Mouse (Mus musculus): Measurements from ENCODE around the gene Agap1.

Agap1 gene

DNA sequence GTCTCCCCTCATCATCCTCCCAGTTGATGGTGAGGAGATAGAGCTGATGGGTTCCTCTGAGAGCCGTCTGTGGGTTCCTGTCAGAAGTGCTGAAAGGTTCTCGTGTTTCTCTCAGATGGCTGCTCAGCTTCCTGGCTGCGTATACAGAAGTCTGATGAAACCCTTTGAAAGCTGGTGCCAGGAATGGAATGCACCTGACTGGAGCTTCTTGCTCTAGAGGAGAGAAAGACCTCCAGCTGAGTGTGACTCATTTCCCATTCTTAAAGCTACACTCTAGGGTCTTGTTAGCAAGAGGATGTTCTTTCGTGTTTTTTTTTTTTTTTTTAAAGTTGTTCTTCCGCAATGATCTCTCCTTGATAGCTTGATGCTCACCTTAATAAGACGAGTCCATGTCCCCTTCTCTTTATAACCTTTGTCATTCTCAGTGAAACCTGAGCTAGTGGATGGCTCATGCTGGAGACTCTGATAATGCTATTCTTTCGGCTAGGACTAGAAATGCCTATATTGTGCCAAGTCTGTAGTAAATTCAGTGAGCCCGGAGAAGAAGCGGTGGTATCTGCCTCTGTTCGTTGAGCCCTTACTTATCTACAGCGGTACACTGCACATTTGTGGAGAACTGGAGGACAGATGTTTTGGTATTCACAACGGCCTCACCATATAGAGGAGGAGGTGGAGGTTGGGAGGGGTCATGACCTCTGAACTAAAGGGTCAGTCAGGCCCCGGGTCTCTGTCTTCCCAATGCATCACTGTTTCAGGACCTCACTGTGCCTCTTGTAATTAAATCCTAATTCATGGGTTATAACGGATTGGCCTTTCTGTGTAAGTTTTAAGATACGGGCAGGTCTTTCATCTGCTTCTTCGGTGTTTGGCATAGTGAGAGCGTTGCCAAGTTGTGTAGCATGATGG, 2.8 kb downstream of the Agap1 start:
- DNase-seq (ENCODE audit: low spot score in 2 of 2) = no peak

DNA sequence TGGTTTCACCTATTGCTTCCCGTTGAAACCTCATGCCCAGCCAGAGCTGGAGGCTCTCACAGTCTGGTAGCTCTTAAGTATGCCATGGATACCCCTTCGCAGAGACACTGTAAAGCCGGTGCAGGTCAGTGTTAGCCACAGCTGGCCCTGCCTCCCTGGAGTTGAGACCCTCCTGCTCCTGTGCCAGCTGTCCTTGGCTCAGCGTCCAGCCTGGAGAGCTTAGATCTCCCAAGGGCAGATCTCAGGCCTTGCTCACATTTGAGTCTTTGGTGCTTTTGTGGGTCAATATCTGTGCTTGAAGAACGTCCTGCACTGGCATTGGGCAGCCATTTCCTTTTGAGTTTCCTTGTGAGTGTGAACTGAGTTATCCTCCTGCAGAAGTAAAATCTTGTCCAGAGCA, 7.3 kb downstream of the Agap1 start:
- DNase-seq (ENCODE audit: low spot score in 2 of 2) = no peak

DNA sequence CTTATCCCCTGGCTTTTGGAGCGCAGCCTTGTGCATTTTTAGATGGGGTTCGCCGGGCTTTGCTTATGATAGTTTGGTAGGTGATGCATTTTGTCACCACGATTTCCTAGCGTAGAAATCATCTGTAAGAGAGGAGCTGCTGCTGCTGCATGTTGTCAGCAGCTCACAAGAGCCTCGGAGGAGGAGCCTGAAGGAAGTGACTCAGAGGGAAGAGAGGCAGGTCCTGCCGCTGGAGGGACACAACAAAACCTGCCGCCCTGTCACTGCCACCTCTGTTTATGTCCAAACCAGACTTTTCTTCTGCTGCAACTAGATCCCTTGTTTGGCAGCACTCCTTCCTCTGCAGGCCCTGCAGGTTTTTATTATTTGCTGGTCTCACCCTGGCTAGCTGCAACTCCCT, 8.5 kb downstream of the Agap1 start:
- DNase-seq (ENCODE audit: low spot score in 2 of 2) = no peak

DNA sequence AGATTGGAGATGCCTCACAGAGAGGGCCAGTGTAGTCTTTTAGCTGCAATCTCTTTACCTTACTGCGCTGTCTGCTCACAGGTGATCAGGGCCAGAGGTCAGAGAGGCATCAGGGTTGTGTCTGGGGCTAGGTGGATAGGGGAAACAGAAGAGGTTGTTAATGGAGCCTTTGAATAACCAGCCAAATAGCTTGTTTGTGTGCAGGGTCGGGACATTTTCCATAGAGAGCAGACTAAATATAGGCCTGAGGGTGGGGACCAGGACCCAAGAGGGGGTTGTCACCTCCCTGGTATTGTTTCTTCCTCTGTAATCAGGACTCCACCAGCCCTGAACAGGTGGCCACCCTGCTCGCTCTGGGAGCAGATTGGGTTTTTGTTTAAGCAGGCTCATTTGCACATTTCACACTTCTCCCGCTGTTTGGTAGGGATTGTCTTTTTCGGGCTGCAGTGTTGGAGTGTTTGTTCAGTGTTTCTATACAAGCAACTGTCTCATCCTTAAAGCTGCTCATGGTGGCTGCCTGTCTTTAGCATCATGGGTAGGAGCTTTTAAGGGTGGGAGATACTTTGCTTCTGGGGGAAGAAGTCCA, 10.9 kb downstream of the Agap1 start:
- DNase-seq (ENCODE audit: low spot score in 2 of 2) = peak; percentile 41 to 62

DNA sequence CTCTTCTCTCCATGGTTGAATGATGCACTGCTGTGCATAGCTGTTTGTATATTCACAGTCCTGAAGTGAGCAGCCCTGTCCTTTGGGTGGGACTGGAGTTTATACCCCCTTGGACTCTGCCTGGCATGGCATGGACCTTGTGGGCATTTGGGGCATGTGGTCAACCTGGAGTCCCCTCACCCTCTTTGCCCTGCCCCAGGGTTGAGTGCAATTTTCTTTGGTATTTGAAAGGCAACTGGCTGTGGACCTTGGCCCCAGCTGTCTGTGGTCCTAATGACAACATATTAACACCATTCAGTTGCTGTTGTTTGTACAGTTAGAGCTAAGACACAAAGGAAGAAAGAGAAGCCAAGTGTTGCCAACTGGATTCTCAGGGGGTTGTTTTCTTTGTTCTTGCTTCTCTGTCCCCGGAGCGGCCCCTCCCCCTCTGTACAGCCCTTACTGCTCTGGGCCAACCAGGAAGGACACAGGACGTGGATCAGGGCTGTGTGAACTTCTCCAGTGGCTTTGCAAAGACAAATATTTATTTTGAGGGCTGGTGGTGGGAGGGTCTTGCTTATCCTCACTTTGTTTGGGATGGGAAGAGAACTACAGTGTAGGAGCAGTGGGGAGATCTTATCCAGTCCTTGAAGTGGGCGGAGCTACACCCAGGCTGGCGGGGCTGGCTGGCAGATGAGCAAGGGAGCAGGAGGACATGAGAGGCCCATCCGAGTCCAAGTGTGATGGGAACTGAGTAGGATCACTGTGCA, 12.9 kb downstream of the Agap1 start:
- DNase-seq (ENCODE audit: low spot score in 2 of 2) = no peak

DNA sequence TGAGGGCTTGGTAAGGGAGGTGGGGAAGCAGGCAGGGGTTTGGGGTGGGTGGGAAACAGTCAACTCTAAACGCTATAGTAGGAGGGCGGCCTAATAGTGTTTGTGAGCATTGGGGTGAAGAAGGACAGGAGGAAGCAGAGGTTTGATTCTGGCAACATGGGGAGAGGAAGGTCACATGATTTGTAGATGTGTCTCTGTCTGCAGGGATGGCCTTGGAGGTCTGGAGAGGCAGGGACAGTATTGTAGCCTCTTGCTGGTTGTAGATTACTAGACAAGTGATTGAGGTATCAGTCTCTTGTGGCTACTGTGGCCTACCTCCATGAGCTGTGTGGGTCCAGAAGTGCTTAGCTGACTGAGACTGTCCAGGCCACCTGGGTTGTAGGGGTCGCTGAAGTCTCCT, 13.5 kb downstream of the Agap1 start:
- DNase-seq (ENCODE audit: low spot score in 2 of 2) = no peak

DNA sequence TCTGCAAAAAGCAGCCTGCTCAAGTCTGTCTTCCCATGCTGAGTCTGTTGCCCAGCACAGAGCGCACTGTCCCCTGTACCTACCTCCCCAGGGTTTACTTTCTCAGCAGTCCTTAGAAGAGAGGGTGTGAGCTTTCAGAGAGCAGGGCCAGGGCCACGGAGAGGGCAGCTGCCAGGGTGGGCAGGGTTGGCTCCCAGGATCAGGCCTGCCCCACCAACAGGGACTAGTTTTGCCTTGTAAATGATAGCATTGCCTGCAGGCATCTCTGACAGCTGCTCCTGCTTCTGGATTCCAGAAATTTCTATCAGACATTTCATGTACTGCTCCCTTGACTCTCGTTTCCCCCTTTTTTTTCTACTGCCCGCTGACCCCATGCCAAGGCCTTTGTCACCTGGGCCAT, 16.8 kb downstream of the Agap1 start:
- no peak for DNase-seq (ENCODE audit: low spot score in 2 of 2)

DNA sequence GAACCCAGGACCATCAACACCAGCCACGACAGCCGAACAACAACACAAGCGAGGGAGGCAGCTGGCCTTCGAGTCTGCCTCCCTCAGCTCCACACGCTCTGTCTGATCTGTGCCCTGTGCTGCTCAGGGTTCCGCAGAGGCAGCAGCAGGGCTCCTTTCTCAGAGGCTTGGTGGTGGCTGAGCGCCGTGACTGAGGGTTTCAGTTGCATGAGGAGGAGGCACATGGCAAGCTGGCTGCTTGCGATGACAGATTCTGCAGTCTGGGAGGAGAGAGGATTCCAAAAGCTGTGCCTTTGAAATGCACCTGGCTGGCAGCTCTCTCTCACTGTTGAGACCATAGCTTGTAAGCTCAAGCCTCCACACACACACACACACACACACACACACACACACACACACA, 17.3 kb downstream of the Agap1 start:
- peak in 1 of 2 experiments; percentile 48 for DNase-seq (ENCODE audit: low spot score in 2 of 2)

DNA sequence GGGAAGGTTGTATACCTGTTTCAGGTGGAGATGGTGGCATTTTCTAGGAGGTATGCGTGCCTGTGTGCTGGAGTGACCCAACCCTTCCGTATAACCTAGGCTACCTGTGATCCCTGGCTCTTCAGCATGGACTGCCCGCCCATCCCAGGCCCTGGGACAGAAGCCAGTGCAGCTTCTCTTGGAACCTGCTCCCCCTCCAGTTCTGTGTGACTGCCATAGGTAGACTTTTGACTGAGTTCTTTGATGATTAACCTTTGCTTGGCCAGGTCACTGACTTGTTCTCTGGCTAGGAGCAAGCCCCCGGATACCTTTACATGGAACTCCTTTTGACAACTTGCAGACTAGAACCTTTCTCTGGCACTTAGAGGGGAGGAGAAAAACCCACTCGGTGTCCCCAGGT, 19.3 kb downstream of the Agap1 start:
- no peak for DNase-seq (ENCODE audit: low spot score in 2 of 2)

DNA sequence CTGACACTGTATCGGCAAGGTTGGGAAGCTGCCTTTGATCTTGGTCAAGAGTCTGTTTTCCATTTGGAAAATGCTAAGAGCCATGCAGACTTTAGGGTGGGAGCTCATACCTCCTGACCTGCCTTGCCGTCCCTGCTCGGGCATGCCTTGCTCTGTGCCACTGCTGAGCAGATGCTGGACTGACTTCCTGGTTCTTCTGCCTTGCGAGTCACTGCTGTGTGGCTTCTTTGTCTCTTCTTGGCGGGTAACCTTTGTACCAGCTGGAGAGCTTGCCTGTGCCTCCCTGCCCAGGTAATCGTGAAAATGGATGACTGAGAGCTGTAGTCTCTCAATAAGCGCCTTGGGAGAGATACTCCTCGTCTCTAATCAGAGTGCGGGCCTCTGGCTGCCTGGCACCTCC, 20.2 kb downstream of the Agap1 start:
- DNase-seq (ENCODE audit: low spot score in 2 of 2) = no peak

DNA sequence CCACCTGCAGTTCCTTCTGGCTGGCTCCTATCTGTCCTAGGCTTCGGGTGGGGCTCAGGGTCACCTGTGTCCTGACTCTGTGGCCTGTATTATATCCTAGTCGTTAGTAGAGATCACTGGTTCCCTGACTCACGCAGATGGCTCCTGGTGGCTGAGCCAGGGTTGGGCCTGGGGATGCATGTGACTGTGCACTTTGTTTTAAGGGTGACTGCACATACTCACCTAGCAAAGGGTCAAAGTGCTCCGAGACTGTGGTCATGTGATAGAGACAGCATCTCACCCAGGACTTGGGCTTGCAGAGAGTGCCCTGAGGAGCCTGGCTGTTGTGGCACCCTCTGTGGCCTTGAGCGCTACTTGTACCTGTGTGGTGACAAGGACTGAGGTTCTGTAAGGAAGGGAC, 22.4 kb downstream of the Agap1 start:
- no peak for DNase-seq (ENCODE audit: low spot score in 2 of 2)

DNA sequence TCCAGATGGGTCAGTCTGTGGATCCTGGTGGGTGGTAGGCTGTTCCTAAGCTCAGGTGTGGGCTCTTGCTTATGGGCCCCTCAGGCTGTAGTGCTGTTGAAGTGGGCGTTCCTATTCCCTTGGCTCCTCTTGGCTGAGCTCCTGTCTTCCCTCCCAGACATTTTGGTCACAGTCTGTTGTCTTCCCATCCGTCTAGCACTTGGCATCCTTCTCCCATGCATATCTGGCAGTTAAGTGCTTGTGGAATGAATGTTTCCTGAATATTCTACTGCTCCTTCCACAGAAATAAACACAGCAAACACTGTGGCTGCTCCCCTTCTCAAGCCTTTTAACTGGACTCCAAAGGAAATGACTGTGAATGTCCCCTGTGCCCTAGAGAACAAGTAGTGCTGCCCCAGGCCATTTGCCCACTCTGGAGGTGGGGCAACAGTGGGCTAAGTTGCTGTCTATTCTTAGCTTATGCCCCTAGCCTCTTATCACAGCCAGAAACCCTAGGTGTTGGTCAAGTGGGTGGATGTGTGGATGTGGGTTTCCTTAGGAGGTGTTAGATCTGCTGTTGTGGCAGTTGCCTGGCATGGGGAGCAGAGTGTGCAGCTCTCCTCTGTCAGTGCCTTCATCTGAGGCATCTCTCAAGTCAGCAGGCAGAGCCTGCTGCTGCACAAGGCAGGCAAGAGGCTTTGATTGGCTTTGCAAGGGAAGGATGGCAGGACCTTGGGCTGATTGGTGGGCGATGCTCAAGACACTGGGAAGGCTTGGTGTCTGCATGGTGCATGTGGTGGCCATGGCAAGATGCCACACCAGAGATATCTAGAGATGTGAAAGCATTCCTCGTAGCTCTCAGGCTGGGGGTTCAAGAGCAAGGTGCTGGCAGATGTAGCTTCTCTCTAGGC, 24.2 kb downstream of the Agap1 start:
- peak; percentile 24 to 31 for DNase-seq (ENCODE audit: low spot score in 2 of 2)

DNA sequence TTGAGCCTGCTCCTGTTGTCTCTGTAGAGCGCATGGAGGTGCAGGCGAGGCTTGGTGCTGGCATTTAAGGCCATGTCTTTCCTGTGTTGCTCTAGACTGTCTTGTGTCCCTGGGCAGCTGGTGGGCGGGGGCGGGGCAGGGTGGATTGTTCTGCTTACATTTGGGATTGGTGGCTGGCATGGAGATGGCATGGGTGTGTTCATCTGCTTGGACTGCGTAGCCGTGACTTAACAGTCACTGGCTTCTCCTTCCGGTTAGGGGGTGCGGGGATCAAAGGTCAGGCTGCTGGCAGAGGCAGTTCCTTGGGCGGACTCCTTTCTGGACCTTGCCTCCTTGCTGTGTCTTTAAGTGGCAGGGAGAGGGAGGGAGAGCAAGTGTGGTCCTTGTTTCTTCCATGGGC, 26.5 kb downstream of the Agap1 start:
- no peak for DNase-seq (ENCODE audit: low spot score in 2 of 2)

DNA sequence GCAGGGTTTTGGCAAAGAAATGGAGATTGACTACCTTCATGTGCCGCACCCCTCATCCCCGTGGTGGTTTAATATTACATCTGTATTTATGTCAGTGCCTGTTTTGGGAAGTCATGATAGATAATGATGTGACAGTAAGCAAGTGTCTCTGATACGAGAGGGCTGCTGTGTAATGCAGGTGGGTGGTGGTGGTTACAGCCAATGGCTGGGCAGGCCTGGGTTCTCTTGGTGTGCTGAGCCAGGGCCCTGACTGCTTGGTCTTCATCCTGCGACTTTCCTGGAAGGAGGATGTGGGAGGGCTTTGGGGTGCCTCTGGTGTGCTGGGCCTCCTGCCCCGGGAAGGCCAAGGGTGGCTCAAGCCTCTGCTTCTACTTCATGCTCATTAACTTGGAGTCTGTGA, 28.2 kb downstream of the Agap1 start:
- DNase-seq (ENCODE audit: low spot score in 2 of 2) = no peak

DNA sequence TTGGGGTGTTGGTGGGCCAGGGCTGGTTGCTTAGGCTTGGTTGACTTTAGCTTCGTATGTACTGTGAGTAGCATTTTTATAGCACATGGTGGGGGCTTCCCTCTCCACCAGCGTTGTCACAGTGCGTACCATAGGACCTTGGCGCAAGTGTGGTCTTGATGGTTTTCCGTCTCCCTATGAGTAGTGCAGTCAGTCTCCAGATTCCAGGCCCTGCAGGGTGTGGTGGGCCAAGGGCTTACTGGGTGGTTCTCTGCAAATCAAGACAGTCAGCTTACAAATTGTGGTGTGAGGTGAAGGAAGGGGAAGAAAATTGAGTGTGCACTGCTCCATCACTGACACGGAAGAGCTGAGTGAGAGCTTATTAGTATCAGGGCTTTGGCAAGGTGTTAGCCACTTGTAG, 32.3 kb downstream of the Agap1 start:
- no peak for DNase-seq (ENCODE audit: low spot score in 2 of 2)

DNA sequence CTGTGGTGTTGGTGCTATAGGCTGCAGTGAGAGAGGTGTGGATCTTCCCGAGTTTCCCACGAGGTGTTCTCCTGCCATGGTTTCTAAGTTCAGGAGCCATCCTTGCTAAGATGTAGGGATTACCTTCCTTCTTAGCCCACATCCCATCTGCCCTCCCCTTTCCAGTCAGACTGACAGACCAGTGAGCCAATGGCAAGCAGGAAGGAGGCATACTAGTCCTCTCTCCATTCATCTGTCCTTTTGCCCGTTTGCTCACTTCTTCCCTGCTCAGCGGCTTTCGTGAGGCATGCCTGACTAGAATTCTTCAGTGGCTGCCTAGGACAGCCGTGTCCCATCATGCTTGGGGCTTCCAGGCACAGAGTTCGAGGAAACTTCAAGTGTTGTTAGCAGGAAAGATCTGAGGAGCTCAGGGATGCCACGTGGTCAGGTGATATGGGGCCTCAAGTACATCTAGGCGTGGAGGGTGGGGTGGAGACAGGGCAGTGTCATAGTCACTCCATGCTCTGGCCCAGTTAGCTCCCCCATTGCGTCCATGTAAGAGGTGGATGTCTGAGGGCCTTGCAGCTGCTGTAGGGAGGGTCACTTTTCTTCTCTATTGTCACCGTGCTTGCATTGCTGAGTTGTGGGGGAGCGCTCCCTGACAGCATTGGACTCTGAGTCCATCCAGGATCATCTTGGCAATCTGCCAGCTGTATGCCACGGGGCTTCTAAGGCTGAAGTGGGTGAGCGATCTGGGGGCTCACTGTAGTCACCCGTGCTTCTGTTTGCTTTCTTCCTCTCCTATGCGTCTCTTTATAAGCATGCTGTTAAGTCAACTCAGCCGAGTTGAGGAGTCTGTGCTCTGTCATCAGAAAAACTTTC, 34.7 kb downstream of the Agap1 start:
- DNase-seq (ENCODE audit: low spot score in 2 of 2) = no peak

DNA sequence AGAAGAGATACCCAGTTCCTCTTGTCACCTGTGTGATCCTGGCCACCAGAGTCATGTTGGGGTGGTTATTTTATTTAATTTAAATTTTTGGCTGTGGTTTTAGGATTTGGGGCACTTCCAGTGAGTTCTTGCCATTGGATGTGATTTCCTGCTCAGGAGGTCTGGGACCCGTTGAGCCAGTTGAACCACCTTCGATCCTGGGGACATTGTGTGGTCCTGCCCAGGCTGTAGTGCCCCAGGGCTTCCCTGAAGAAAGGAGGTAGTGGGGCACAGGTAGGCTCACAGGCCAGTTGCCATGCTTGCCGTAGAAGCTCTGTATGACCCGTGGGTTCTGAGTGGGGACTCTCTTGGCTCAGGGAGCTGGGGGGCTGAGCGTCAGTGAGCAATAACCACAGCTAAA, 38.6 kb downstream of the Agap1 start:
- no peak for DNase-seq (ENCODE audit: low spot score in 2 of 2)

DNA sequence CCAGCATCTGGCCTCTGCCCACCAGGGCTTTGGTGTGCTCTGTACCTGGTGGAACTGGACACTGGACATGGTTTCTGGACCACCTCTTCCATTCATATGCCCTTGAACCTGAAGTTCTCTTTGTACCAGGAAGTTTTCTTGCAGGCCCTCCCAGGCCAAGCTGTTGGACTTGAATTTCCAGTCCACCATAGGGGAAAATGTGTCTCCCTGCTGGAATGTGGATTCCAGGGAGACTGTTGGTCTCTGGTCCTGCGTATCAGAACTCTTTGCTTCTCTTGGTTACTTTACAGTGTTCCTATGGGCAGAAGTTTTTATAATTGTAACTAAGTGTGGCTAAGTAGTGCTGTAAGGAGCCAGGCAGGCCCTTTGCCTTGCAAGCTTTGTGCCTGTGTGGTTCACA, 40.2 kb downstream of the Agap1 start:
- DNase-seq (ENCODE audit: low spot score in 2 of 2) = no peak

DNA sequence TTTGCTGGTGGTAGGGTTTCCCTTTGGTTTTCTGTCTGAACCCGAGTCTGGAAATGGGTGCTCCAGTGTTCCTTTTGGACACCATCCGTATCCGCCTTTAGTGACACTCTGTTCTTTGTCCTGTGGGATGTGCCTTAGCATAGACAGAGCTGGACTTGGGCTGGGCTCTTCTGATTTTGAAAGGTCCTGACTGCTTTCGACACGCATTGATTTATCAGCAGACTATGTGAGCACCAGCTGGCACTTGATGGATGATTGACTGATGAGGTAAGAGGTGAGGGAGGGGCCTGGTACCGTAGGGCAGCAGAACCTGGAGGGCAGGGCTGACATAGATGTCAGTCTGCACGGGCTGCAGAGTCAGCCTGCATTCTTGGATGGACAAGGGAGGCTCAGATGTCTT, 41.6 kb downstream of the Agap1 start:
- no peak for DNase-seq (ENCODE audit: low spot score in 2 of 2)

DNA sequence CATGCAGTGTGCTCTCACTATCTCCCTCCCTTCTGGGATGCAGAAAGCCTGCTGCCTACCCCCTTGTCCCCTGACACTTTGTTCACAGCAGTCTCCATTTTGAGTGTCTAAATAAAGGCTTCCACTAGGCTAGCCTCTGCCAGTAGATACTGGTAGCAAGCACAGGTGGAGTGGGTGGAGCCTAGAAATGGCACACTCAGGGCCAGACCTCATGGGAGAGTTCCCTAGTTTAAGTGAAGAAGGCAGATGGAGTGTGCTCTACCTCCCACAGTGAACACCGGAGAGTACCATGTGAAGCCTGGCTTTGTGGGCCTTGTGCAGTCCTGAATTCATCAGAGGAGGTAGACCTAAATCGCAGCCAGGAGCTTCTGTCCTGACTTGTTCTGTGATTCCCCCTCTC, 46.3 kb downstream of the Agap1 start:
- DNase-seq (ENCODE audit: low spot score in 2 of 2) = no peak

DNA sequence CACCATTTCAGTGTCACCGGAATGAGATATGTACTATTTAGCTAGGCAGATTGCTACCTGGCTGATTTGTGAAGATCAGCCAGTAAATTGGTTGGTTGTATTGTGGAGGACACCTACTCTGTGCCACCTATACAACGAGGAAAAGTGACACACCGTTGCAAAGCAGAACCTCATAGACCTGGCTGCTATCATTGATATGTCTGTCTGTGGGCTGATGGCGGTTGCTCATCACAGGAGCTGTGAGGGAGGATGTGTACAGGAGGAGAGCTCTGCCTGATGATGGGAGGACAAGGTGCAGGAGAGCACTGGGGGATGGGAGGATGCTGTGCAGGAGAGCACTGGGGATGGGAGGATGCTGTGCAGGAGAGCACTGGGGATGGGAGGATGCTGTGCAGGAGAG, 46.7 kb downstream of the Agap1 start:
- no peak for DNase-seq (ENCODE audit: low spot score in 2 of 2)
